Mouse (Mus musculus) ZHBTc4 (cell line): ENCODE data around the gene Tlx3.

Experiments used
- DNase-seq: peaks from one replicate; pipeline ENCODE4 v3.0.0-alpha.2; 2011; ENCODE audit warnings: low read depth, low spot score

Gene Tlx3

GRCm38 (mm10) chr11:33203383-33204328 is at the start of gene Tlx3:
Gene Tlx3 (minus strand): TSS chr11:33203589.
- peak; percentile 86 for DNase-seq

- DNase-seq, result no peak
Measured at GRCm38 (mm10) chr11:33240295-33240694, 36.9 kb upstream of the Tlx3 start.

- no peak for DNase-seq
Measured at GRCm38 (mm10) chr11:33234134-33234533, 30.7 kb upstream of the Tlx3 start.

GRCm38 (mm10) chr11:33232056-33232455 is 28.7 kb upstream of the Tlx3 start:
- no peak for DNase-seq

- DNase-seq, result no peak
Measured at GRCm38 (mm10) chr11:33228186-33228585, 24.8 kb upstream of the Tlx3 start.

- no peak for DNase-seq
Measured at GRCm38 (mm10) chr11:33226516-33226915, 23.1 kb upstream of the Tlx3 start.

GRCm38 (mm10) chr11:33221566-33222365 is 18.4 kb upstream of the Tlx3 start:
- peak; percentile 82 for DNase-seq

GRCm38 (mm10) chr11:33220763-33221162 is 17.4 kb upstream of the Tlx3 start:
- DNase-seq, result no peak

GRCm38 (mm10) chr11:33217384-33218079 is 14.1 kb upstream of the Tlx3 start:
- DNase-seq, result no peak

GRCm38 (mm10) chr11:33207411-33207810 is 4.0 kb upstream of the Tlx3 start:
- DNase-seq, result no peak

GRCm38 (mm10) chr11:33204966-33205365 is 1.6 kb upstream of the Tlx3 start:
- no peak for DNase-seq

- no peak for DNase-seq
Measured at GRCm38 (mm10) chr11:33204329-33204705, 928 bp upstream of the Tlx3 start.

- DNase-seq, result peak; percentile 48
Measured at GRCm38 (mm10) chr11:33202972-33203371, 417 bp downstream of the Tlx3 start.

GRCm38 (mm10) chr11:33202296-33202695 is 1.1 kb downstream of the Tlx3 start:
- DNase-seq, result peak; percentile 67

- DNase-seq, result no peak
Measured at GRCm38 (mm10) chr11:33201626-33202010, 1.8 kb downstream of the Tlx3 start.

- DNase-seq, result peak; percentile 80
Measured at GRCm38 (mm10) chr11:33200764-33201625, 2.4 kb downstream of the Tlx3 start.

- peak; percentile 60 for DNase-seq
Measured at GRCm38 (mm10) chr11:33199906-33200763, 3.3 kb downstream of the Tlx3 start.

GRCm38 (mm10) chr11:33199117-33199514 is 4.3 kb downstream of the Tlx3 start:
- peak; percentile 52 for DNase-seq

GRCm38 (mm10) chr11:33198351-33199116 is 4.9 kb downstream of the Tlx3 start:
- no peak for DNase-seq
